Mouse (Mus musculus): ENCODE results near the gene Rasgrf1.

DNA sequence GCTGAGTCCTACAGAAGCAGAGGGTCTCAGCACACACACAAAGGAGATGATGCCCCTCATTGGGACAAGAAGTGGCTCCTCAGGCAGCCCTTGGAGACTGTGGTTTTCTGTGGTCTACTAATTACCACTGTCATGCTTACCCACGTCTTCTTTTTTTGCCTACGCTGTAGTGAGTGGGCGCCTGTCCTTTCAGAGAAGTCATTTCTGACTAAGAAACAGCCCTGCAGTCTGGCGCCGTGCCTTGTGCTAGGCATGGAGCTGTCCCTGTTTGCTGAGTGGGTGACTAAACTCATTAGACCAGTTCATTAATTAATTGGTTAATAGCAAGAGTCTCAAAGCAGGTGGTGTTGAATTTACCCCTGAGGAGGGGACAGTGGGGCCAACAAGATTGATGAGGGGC is 9.1 kb downstream of the Rasgrf1 start:
- TF ChIP-seq CTCF (IDR thresholded peaks at IDR 0.05; ENCODE audit: insufficient read depth, low read length) (no peak), POLR2A (IDR thresholded peaks at IDR 0.05; ENCODE audit: borderline replicate concordance, extremely low read depth, low read depth, low read length) (no peak)

Data from lung, adult 2 months (tissue).